Mouse (Mus musculus) forelimb bud, embryonic 11.5 days (tissue): ENCODE measurements at regions not wholly inside any gene's neighbourhood (a gene's known extent, or its start where the extent isn't known, plus 50 kb on each side); places are given as distances from the start of the nearest gene placed in this dataset.
A peak's percentile ranks its signal among the peaks of the same experiment; 100 is the strongest.

Experiments used
- DNase-seq: peaks from one replicate; pipeline ENCODE4 v3.0.0-alpha.2; 2012; ENCODE audit warnings: low read depth, low spot score

DNA sequence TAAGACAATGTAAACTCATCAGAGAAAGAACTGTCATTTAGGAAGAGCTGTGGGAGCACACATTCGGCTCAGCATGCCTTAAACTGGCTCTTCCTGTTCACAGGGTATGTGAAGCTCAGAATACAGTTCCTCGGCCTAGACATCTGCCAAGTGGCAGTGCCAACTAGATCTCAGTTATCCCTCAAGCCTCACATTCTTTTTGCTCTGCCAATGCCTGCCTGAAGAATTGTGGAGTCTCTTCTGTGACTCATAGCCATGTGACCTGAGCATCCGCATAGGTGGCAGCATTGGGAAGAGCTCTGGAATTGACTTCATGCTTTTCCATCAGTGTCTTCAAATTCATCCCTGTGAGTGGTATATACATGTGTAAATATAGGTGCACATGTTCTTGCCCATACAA lies 59.7 kb downstream of the Prlhr start:
- DNase-seq: no peak

DNA sequence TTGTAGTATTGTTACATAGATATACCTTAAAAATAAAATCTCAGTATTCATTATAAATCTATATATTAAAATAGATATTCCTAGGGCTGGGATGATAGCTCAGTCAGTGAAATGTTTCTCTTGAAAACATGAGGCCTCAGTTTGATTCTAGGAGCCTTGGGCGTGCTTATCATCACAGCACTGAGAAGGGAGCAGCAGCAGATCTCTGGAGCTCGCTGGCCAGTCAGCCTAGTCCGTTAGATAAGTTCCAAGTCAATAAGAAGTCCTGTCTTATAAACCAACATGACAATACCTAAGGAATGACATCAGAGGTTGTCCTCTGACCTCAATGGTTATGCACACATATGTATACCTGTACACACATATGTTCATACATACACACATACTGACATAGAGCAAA lies 68.7 kb downstream of the Prlhr start:
- no peak for DNase-seq

GRCm38 (mm10) chr19:60397666-60398065 lies 70.4 kb downstream of the Prlhr start:
- no peak for DNase-seq

DNA sequence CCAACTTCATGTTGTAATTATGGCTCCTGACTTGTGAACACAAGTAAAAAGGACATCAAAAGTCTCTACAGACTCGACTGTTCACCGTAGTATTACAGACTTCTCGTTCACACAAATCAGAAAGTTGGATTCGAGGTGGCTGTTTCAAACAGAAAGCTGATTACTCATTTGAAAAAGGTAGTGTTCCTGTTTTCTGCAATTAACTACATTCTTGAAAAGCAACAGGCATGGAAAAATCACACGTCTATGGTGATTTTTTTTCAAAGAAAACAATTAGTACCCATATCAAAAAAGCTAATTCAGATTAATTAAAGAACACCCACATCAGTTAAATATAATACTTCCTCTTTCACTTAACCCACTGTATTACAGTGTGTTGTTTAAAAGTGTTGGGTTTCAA lies 71.5 kb downstream of the Prlhr start:
- DNase-seq: no peak

DNA sequence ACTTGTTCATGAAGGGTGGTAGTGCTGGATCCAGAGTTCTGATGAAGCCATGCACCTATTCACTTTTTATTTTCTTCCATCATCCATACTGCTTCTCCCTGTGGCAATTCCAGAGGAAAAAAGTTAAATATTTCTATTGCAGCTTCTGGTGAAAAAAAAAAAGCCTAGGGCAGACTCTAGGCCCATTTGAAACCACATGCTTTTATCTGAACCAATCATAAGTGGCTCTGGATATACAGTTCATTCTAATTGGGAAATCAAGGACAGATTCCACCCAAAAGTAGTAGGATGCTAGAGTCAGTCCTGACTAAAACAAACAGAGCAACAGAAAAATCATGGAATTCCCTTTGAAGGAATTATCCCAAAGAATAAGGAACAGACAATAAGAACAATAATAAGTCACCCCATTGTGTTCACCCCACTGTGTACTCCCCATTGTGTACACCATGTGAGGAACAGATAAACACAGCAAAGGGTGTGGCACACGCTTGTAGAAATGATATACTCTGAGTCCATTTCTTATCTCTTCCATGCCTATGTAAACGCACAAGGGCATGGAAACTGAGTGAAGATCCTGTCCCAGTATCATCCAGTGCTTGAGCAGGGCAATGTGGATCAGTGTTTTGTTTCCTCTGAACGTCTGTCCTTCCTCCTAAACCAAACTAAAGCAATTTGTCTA lies 81.4 kb downstream of the Prlhr start:
- DNase-seq: no peak

DNA sequence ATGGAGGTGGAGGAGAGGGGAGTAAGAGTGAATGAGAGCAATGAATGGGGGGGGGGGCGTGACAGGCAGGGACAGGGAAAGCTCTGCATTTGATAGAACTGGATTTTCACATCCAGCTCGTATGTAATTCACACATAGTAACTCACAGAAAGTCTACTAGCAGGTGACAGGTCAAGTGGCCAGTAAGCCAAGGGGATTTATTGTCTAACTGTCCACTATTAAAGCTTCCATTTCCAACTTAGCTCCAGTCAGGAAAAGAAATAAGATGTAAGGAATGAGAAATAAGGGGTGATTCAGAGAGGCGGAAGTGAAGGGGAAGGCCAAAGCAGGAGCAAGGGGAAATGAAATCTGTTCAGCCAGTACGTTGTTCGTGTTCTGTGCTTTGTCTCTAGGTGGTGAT lies 83.4 kb downstream of the Prlhr start:
- DNase-seq: peak; percentile 75

DNA sequence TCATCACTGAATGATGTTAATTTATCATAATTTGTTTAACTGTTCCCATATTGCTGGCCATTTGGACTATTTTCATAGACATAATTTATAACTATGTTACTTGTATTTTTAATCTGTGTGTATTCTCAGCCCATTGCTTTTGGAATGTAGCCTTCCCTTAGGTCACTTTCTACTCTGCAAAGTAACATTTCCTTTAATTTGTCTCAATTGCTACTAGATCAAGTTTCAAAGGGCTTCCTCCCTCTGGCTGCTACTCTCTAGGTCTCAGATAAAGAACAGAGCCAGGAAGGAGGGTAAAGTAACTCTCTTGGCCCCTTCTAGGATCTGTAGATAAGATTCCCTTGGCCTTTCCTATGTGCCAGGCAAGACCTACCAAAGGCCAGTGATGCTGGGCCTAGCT lies 85.4 kb downstream of the Prlhr start:
- peak; percentile 7 for DNase-seq

DNA sequence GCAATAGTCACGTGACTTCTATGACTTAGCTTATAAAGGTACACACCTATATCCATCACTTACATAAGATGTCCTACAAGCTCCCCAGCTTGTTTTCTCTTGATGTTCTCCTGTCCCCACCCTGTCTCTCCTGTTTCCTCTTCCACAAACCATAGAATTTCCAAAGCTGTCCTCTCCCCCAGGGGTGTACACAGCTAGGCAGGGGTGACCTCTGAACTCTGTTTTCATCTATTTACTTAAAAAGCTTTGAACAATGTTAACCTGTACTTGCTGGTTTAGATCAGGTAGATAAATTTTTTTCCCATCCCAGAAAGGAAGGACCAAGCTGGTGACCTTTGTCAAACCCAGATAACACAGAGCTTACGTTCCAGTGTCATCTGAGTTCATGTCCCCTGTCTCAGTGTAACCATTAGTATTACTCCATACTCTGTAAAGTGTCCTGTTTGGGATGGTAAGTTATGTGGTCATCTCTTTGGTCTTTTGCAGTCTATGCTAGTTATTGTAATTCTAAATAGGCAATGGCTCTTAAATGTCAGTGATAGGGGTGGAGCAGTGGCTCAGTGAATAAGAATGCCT lies 89.0 kb downstream of the Prlhr start:
- DNase-seq: no peak

GRCm38 (mm10) chr19:60363988-60364599 lies 104.0 kb downstream of the Prlhr start:
- DNase-seq: no peak

DNA sequence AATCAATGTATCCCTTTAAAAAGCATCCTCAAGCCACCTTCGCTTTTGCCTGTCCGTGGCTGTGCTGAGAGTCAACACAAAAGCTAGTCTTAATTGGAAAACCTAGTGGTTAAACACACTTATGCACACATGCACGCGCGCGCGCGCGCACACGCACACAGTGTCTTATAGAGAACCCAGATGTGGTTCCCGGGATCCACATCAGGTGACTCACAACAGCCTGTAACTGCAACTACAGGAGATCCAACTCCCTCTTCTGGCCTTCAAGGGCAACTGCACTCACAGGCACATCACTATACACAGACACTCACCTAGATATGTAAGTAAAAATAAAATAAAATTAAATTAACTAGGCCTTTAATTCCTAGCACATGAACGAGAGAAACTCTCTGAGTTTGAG lies 118.4 kb upstream of the Fam204a start:
- no peak for DNase-seq

DNA sequence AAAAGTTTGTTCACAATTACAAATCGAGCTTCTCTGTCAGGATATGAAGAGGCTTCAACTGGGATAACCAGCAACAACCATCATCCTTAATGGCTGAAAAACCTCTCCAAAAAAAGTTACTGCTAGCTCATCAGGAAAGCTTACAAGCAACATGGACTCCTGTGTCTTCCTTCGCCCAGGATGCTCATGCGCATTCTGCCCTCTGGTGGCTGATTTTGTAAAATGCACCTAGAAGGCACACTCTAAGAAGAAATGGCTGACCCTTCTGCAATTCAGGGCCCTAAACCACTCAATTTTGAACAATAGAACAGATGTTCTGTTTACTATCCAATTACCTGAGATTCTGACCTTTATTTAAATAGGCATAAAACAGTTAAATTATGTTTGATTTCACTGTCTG lies 115.0 kb upstream of the Fam204a start:
- peak; percentile 79 for DNase-seq

DNA sequence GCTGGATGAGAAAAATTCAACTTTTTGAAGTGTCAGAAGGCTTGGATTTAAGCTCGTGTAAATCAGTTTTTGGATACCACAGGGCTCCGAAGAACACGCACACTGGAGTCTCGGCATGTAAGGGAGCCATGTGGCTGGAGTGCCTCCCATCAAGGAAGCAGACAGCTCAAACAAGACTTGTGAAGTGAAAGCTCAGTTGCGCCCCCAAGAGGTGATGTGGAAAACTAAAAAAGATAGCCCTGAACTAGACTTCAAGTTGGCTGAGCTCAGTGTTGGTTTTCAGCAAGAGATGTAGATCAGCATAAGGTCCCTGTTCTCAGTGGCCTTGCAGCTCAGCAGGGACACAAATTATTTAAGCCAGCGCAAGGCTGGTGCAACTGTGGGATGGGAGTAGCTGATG lies 113.7 kb upstream of the Fam204a start:
- DNase-seq: no peak

GRCm38 (mm10) chr19:60334521-60334920 lies 108.0 kb upstream of the Fam204a start:
- DNase-seq: peak; percentile 61

DNA sequence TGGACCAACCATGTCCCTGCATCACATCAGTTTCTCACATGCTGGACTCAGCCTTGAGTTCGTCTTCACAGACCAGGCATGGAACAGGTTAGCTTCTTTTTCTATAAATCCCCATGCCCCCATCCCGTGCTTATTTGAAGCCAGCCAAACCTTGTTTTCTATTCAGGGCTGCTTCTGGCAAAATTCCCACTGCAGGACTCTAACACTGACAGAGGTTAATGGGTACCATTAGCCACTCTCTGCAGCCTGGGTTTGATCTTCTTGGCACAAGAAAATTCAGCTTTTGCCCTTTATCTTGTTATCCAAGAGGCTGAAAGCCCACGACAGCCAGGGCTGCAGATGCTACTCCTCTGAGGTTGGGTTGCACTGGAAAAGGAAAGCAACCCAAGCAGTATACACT lies 101.8 kb upstream of the Fam204a start:
- DNase-seq: no peak

DNA sequence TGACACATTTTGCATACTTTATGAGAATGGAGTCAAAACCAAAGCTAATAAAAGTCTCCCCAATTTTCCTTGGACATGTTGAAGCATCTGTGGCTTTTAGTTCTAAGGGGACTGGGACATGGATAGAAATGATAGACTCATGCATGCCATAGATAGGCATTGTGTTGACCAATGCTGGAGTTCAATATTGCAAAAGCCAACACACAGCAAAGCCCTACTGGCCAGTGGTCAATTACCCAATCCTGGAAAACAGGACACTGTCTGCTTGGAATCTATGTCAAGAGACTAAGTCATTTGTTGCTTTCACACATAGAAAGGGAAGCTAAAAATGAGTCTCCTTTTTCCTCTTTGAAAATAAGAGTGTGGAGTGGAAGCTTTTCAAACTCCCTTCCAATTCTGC lies 99.1 kb upstream of the Fam204a start:
- DNase-seq: no peak

- DNase-seq: no peak
Measured at GRCm38 (mm10) chr19:60325112-60325511, 98.6 kb upstream of the Fam204a start.

DNA sequence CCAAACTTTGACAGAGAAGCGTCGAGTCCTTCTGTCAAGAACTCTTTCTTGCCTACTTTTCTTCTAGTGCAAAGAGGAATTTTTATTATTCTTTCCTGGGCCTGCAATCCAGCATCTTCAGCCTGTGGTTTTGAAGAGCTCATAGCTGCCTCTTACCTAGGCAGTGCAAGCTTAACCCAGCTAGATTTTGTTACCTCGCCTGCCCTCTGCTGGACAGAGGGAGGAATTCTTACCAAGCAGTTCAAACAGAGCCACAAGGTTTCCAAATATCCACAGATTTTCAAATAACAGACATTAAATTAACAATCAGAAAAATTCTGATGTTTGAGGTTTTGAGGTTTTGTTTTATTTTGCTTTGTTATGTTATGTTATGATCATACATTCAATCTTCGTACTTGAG lies 84.1 kb upstream of the Fam204a start:
- DNase-seq: peak; percentile 83

DNA sequence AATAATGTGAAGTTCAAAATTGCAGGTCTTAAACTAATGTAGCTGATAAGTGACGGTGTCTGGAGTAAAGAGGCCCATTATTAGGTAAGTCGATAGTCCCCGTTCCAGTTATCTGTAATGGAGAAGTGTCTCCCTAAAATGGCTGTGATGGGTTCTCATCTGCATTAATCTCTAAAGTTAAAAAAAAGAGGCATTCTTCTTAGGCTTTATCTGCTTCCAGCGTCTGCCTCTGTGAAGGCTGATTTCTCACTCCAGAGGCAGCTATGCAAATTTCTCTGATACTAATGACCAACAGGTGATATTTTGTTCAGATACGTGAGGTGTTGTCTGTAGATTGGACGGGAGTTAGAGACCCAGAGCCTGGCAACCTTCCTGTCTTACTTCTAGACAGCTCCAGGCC lies 75.9 kb upstream of the Fam204a start:
- DNase-seq: no peak

DNA sequence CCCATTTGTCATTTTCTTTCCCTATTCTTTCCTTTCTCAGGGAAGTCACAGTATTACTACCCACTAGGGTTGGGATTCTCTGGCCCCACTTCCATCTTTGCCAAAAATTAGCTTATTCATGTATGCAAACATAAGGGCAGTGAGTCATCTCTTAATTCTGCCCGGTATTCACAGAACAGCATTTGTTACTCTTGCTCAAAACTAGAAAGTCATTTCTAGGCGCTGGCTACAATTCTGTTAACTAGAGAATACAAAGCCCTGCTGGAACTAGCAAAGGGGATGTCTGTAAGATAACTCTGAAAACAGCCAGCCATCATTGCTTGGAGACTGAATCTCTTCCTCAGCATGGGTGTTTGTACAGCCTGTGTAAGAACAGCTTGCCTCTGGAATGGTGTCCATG lies 74.4 kb upstream of the Fam204a start:
- DNase-seq: no peak

GRCm38 (mm10) chr19:60290244-60290643 lies 63.7 kb upstream of the Fam204a start:
- no peak for DNase-seq

DNA sequence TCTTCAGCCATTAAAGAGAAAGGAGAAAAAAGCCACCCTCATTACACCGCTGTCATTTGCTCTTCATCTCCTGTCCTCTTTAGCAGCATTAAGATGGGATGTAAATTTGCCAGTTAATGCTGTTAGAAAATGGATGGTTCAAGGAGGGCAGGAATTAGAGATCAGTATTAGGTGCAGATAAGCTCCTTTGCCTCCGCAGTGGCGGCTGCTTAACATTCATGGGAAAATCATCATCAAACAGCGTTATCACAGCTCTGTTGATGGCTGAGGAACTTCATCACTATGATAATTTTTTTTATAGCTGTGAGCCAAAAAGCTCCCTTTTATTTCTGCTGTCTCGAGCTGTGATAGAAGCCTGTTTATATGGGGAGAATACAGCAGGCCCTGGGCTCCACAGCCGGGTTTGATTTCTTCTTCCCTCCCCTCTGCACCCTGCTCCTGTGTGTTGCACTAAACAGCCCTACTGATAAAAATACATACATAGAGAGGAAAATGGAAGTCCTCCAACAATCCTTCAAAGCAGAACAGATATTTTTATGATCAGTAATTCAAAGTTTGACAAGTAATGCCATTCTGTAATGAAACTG lies 60.4 kb upstream of the Fam204a start:
- DNase-seq: no peak

DNA sequence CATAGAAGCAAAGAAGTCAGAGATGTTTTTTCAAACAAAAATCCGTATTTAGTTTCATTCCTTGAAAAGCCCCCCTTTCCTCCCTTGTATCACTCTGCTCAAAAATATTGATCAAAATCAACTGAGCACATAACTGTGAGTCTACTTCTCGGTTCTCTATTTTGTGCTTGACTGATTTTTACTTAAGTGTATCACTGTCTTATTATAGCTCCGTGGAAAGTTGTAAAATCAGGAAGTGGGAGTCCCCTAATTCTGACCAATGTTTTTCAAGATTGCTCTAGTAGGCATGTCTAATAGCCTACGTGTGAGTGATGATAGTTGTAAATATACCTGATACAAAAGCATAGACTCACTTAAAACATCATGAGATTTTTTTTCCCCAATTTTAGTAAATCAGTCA lies 58.4 kb upstream of the Fam204a start:
- no peak for DNase-seq
